Mouse (Mus musculus): ENCODE data around the gene Tmem178b. TPM values are rescaled to one million over a fixed set of nuclear protein-coding genes. Genes with fewer than 3 reads are reported as not detected.

The Tmem178b gene
- polyA plus RNA-seq, 1 experiment: 0.37 TPM

- no peak for TF ChIP-seq CTCF (IDR thresholded peaks at IDR 0.05; ENCODE audit: insufficient read depth, low read length)
- no peak for TF ChIP-seq POLR2A (IDR thresholded peaks at IDR 0.05; ENCODE audit: borderline replicate concordance, extremely low read depth, low read depth, low read length)
- WGBS: 70% methylated on average over 4 of the region's 4 CpGs
- Histone ChIP-seq H3K4me3 (replicated peaks; ENCODE audit: extremely low read depth, low read depth, low read length) (no peak overlapping the region), H3K4me1 (ENCODE audit: control insufficient read depth, insufficient read depth, low read length) (no peaks in the 10 kb centered on the region)
- DNase-seq: no peak
These were observed 228.7 kb downstream of the Tmem178b start for GRCm38 (mm10) chr6:40101785-40102184.

DNA sequence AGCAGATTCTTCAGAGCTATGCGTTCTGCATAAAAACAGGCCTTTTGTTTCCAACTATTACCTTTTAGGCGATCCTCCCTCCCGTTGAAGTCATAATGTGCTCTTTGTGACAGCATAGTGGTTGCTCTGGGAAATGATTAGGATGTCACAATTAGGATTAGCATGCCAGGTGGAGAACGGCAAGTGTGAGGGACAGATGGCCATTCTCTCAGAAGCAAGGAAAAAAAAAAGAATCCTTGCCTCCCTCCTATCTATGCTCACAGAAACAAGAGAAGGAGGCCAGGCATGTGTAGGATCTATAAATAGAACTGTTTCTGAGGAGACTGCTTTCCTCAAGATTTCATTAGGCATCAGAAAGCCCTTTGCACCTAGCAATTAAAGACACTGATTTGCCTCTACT is 229.8 kb downstream of the Tmem178b start:
- WGBS: 64% methylated on average over 4 of the region's 4 CpGs
- Histone ChIP-seq H3K4me3 (replicated peaks; ENCODE audit: extremely low read depth, low read depth, low read length) (no peak overlapping the region), H3K4me1 (ENCODE audit: control insufficient read depth, insufficient read depth, low read length) (no peaks in the 10 kb centered on the region)
- no peak for TF ChIP-seq CTCF (IDR thresholded peaks at IDR 0.05; ENCODE audit: insufficient read depth, low read length)
- no peak for TF ChIP-seq POLR2A (IDR thresholded peaks at IDR 0.05; ENCODE audit: borderline replicate concordance, extremely low read depth, low read depth, low read length)
- no peak for DNase-seq

- TF ChIP-seq CTCF (IDR thresholded peaks at IDR 0.05; ENCODE audit: insufficient read depth, low read length) (no peak), POLR2A (IDR thresholded peaks at IDR 0.05; ENCODE audit: borderline replicate concordance, extremely low read depth, low read depth, low read length) (no peak)
- H3K4me1 ChIP-seq (ENCODE audit: control insufficient read depth, insufficient read depth, low read length): no peaks in the 10 kb centered on the region
- WGBS: 58% methylated on average over 5 of the region's 5 CpGs
- H3K4me3 ChIP-seq (replicated peaks; ENCODE audit: extremely low read depth, low read depth, low read length): no peak overlapping the region
- DNase-seq: no peak
These were observed 237.0 kb downstream of the Tmem178b start for GRCm38 (mm10) chr6:40110029-40110428.

- TF ChIP-seq CTCF (IDR thresholded peaks at IDR 0.05; ENCODE audit: insufficient read depth, low read length) (no peak), POLR2A (IDR thresholded peaks at IDR 0.05; ENCODE audit: borderline replicate concordance, extremely low read depth, low read depth, low read length) (no peak)
- 71% methylated on average over 2 of the region's 2 CpGs for WGBS
- DNase-seq: no peak
- Histone ChIP-seq H3K4me3 (replicated peaks; ENCODE audit: extremely low read depth, low read depth, low read length) (no peak overlapping the region), H3K4me1 (ENCODE audit: control insufficient read depth, insufficient read depth, low read length) (no peaks in the 10 kb centered on the region)
These were observed 237.7 kb downstream of the Tmem178b start for GRCm38 (mm10) chr6:40110729-40111128.

DNA sequence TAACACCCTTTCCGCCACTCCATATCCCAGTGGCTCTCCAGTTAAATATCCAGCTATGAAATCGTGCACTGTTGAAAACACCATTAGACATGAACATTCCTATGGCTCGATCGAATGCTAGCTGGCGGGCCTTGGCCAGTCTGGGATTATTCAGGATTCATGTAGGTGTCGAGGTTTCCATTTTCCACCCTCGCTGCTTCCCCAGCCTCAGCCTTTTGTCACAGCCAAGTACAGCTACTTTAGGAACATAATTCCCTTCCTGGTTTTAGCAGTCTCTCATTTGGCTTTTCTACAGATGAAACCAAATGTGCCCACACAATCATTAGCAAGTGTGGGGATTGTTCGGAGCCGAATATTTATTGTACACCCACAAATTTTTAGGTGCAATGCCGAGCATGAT is 239.4 kb downstream of the Tmem178b start:
- TF ChIP-seq POLR2A (IDR thresholded peaks at IDR 0.05; ENCODE audit: borderline replicate concordance, extremely low read depth, low read depth, low read length): no peak
- TF ChIP-seq CTCF (IDR thresholded peaks at IDR 0.05; ENCODE audit: insufficient read depth, low read length): no peak
- Histone ChIP-seq H3K4me3 (replicated peaks; ENCODE audit: extremely low read depth, low read depth, low read length) (no peak overlapping the region), H3K4me1 (ENCODE audit: control insufficient read depth, insufficient read depth, low read length) (no peaks in the 10 kb centered on the region)
- DNase-seq: no peak
- WGBS: 77% methylated on average over 10 of the region's 10 CpGs

DNA sequence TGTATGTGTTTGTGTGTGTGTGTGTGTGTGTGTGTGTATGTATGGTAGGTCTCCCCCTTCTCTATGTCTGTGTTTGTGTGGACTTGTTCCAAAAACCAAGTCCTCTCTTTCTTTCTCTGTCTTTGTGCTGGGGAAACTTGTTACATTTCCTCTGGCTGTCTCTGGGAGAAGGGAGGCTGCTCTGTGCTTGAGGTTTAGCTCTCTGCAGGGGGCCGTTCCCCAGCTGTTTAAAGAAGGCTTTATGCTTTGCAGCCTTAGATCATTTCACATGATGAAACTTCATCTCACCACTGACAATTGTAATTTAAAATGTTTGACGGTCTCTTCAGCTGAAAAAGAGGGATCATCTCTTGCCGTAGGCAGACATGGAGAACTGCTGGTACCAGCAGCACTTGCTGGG is 243.2 kb downstream of the Tmem178b start:
- no peak for DNase-seq
- Histone ChIP-seq H3K4me1 (ENCODE audit: control insufficient read depth, insufficient read depth, low read length) (no peaks in the 10 kb centered on the region), H3K4me3 (replicated peaks; ENCODE audit: extremely low read depth, low read depth, low read length) (no peak overlapping the region)
- WGBS: 63% methylated on average over 3 of the region's 3 CpGs
- TF ChIP-seq POLR2A (IDR thresholded peaks at IDR 0.05; ENCODE audit: borderline replicate concordance, extremely low read depth, low read depth, low read length) (no peak), CTCF (IDR thresholded peaks at IDR 0.05; ENCODE audit: insufficient read depth, low read length) (no peak)

DNA sequence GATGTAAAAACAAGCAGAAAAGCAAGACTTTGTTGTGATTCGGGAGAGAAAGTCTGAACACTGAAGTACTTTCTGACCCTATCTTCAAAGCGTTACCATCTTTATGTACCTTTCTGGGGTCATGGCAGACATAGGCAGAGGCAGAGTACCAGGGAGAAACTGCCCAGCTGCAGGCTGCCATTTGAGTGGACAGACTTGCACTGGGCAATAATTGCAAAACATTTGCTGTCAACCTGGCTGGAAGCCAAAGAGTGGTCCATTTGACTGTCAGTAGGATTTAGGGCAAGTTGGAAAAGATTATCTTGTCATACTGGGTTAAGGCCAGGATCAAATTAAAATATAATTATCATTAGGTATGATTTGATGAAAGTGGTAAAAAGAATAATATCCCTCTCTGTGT is 247.1 kb downstream of the Tmem178b start:
- no peak for DNase-seq
- Histone ChIP-seq H3K4me1 (ENCODE audit: control insufficient read depth, insufficient read depth, low read length) (no peaks in the 10 kb centered on the region), H3K4me3 (replicated peaks; ENCODE audit: extremely low read depth, low read depth, low read length) (no peak overlapping the region)
- TF ChIP-seq CTCF (IDR thresholded peaks at IDR 0.05; ENCODE audit: insufficient read depth, low read length) (no peak), POLR2A (IDR thresholded peaks at IDR 0.05; ENCODE audit: borderline replicate concordance, extremely low read depth, low read depth, low read length) (no peak)
- WGBS: 86% methylated on average over 2 of the region's 2 CpGs

- H3K4me3 ChIP-seq (replicated peaks; ENCODE audit: extremely low read depth, low read depth, low read length): no peak overlapping the region
- TF ChIP-seq CTCF (IDR thresholded peaks at IDR 0.05; ENCODE audit: insufficient read depth, low read length): no peak
- DNase-seq: no peak
- H3K4me1 ChIP-seq (ENCODE audit: control insufficient read depth, insufficient read depth, low read length): no peaks in the 10 kb centered on the region
- WGBS: 57% methylated on average over 4 of the region's 4 CpGs
These were observed 248.4 kb downstream of the Tmem178b start for GRCm38 (mm10) chr6:40121494-40121893.

GRCm38 (mm10) chr6:40123070-40123690 is 250.1 kb downstream of the Tmem178b start:
- DNase-seq: no peak
- 50% methylated on average over 12 of the region's 12 CpGs for WGBS
- no peak for TF ChIP-seq CTCF (IDR thresholded peaks at IDR 0.05; ENCODE audit: insufficient read depth, low read length)
- no peak for TF ChIP-seq POLR2A (IDR thresholded peaks at IDR 0.05; ENCODE audit: borderline replicate concordance, extremely low read depth, low read depth, low read length)
- Histone ChIP-seq H3K4me3 (replicated peaks; ENCODE audit: extremely low read depth, low read depth, low read length) (no peak overlapping the region), H3K4me1 (ENCODE audit: control insufficient read depth, insufficient read depth, low read length) (no peaks in the 10 kb centered on the region)

DNA sequence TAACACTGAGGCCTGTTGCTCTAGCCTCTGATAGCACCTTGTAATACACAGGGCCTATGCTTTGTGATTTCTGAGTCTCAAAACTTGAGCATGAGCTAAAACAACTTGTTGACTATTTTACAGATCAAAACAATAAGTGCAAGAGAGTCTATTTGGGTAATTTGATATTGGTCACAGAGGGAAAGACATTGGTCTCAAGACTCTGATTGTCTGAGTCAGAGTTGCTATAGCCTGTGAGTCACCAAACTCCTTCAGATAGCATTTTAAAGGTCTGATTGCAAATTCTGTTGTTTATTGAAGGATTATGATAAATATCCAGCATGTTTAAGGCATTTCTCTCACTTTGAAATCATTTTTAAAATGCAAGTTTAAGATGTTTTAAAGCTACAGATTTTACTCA is 250.9 kb downstream of the Tmem178b start:
- H3K4me1 ChIP-seq (ENCODE audit: control insufficient read depth, insufficient read depth, low read length): no peaks in the 10 kb centered on the region
- DNase-seq: no peak
- TF ChIP-seq POLR2A (IDR thresholded peaks at IDR 0.05; ENCODE audit: borderline replicate concordance, extremely low read depth, low read depth, low read length) (no peak), CTCF (IDR thresholded peaks at IDR 0.05; ENCODE audit: insufficient read depth, low read length) (no peak)
- no peak overlapping the region for H3K4me3 ChIP-seq (replicated peaks; ENCODE audit: extremely low read depth, low read depth, low read length)
